Mouse (Mus musculus) brain, adult 2 months (tissue): Measurements from ENCODE around the gene Zfp273.
"Not testable (repeated sequence)": the region's sequence is repeated elsewhere in the genome, so short reads cannot be mapped to it uniquely, and the experiment has no call there.

Source experiments
- DNase-seq: peaks from one replicate; pipeline ENCODE4 v3.0.0; 2011; ENCODE audit warnings: low read depth, low spot score

Gene Zfp273

DNA sequence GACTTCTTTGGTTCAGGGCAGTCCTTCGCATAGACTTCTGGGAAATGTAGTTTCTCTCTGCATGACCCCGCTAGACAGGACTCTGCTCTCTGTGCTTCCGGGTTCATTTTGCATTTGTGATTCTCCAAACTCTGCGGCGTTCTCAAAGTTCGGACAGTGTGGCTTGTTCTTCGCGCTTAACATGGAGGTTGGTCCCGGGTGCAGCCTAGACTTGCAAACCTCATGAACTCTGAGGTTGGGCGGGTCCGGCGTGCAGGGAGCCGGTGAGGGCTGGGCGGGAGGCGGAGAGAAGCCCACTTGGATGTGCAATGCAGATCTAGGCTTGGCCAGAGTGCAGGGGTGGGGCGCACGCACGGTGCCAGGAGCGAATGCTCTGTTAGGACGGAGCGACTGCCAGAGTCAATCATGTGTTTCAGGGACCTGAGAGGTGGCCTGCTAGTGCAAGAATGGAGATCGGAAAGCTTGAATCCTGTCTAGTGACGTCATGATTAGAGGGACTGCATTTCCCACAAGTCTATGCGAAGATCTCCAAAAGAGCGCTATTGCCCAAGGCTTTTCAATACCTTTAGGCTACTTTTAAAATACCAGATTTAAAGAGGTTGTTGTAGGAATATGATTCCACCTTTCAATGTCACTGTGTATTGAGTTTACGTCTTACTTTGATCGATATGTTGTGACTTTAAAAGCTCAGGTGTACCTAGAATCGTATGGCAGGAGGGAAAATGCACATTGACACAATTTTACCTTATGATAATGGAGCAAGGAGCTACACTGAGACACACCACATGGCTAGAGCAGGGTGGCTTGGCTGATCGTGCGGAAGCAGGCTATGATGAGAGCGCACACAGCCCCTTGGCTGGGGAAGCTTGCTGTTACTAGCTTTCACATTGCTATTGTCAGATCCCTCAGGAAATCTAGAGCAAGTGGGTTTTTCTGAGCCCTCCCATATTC, at the start of gene Zfp273:
Gene Zfp273, plus strand, starts transcription at position 31 of the 951 bp plus-strand sequence.
- peak; percentile 96 for DNase-seq

DNA sequence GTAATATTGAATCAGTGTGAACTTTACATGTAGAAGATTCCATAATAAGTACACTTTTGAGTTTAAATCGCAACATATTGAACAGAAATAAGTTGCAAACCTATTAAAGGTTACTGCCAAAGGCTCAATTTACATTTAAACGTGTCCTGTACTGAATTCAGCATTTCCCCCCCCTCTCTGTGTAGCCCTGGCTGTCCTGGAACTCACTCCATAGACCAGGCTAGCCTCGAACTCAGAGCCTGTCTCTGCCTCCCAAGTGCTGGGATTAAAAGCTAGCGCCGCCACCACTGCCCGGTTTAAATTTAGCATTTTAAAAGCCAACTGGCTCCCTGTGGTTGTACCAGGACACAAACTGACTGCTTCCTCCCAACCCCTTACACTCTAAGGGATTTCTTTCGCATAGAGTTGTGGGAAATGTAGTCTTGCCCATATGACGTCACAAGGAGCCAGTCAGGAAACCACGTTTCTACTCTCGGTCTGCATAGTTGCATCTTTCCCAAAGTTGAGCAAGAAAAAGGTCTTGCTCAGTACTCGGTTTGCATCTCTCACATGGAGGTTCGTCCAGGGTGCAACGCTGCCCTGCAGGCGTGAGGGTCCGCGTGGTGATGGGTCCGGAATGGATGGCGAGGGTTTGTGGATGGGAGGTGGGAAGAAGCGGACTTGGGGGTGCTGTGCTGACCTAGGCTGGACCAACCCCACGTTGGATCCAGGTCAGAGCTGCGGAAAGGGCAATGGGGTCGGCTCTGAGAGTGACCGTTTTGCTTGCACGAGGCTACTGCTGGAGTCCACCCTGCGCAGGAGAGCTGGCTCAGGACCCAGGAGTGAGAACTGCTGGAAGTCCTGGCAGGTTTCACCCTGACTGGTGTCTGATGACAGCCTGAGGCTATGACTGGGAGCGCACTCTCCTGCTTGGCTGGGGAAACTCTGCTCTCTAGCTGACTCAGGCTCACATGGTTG, 34.0 kb upstream of the Zfp273 start, which contains the start of gene Zfp493:
Gene Zfp493, plus strand, starts transcription at position 429 of the 957 bp plus-strand sequence.
- DNase-seq: peak; percentile 94

DNA sequence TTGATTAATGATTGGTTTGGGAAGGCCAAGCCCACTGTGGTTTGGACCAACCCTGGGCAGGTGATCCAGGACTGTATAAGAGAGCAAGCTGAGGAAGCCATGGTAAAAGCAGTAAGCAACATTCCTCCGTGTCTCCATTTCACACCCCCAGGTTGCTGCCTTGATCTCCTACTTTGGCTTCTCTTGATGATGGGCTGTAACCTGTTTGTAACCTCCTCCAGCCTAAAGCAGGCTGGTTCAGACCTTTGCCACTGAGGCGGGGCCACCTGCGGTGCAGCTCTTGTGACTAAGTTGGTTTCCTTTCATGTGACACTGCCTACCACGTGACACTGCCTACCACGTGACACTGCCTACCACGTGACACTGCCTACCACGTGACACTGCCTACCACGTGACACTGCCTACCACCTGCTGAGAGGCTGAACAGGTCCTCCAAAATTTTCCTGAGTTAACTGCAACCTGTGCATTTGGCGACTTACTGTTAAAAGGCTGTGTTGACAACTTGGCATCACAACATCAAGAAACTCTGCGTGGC, 21.6 kb upstream of the Zfp273 start:
- no peak for DNase-seq

DNA sequence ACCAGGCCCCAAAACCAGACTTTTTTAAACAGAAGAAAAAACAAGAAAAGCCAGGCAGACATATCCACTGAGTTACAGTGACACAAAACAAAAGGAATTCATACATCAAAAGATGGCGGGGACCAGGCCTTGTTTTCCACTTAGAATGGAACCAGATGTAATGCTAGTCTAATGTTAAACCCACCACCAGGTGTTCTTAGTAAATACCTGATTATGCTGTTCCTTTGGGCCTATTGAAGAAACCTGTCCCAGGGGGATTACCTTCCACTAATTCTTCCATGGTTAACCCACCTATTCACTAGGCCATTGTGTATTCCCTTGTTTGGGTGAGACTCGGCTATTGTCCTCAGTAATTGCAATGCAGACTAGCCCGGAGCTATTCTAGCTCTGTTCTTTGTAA, 14.9 kb upstream of the Zfp273 start:
- no peak for DNase-seq

DNA sequence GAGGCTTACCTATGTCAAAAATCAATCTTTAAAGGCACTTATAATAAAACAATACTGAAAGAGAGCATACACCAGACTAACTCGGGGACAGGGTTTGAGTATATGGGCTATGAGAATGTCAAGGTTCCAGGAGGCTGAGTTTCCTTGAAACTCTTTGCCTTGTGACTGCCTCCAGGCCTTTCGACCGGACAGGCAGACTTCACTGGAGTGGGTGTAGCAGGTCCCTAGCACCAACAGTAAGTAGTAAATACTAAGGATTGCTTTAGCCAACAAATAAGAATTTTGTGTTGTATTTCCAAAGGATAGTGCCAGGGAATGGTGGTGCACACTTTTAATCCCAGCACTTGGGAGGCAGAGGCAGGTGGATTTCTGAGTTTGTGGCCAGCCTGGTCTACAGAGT, 14.4 kb upstream of the Zfp273 start:
- DNase-seq: not testable (repeated sequence)

DNA sequence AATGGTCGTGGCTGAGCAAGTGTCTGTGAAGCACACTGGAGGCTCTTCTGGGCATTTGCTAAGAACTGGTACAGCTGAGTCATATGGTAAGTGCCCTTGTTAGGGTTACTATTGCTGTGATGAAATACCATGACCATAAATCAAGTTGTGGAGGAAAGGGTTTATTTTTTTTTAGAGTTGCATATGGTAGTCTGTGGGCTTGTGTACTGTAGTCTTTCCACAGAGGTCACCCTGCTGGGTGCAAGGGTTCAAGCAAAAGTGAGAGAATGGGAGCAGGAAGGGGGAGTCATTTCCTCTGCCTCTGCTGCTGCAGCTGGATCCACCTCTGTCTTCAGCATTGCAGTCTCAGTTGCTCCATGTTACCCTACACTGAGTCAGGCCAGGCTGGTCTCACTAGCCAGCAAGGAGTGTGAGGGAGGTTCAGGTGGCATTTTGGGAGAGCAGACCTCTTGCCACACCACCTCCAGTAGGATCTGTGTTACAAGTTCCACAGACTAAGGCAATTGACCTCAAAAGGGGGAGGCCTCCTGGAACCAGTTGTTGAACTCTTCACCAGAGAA, 1.8 kb upstream of the Zfp273 start:
- no peak for DNase-seq

DNA sequence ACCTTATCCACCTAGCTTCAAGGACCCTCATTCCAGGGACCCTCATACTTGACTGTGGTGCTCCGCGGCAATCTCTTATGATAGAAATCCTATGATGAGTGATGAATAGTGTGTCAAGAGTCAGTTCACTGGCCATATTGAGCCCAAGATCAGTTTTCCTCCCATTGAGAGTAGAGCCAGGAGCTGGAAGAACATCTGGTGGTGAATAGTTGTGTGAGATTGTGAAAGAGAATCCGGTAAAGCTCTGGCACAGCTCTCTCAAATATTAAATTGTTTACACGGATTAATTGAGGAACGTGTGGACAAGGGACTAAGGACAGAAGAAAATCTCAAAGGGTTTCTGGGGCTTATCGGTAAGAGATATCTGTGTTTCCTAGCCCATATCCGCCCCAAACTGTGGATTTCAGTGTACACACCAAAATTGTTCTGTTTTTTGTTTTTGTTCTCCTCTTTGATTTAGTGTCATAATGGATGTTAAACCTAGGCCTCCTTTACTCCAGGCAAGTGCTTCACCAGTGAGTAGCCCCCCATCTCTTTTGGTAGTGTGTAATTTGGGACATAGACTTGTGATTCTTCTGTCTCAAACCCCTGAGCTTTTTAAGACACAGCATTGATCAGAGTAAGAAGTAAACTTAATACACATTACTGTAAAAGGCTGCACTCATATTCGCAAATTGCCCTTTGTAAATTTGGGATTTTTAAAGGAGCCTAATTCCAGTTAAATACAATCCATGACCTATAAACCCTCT, 405 bp upstream of the Zfp273 start:
- DNase-seq: no peak

DNA sequence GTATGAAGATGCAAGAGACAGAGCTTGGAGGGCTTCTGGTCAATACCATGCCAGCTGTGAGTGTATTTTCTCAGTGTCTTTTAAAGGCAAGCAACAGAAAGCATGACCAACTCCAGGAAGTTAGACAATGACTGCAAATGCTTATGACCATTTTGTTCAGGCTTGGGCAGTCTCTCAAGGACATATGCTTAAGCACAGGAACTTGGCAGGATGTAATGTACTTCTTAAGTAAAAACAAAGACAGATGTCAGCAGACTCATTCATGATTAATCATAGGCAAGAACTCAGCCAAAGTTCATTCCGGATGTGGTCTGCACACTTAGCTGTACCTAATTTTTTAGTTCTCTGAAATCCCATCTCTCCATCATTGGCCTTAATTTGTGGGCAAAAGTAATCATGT, 5.1 kb downstream of the Zfp273 start:
- DNase-seq: peak; percentile 25

DNA sequence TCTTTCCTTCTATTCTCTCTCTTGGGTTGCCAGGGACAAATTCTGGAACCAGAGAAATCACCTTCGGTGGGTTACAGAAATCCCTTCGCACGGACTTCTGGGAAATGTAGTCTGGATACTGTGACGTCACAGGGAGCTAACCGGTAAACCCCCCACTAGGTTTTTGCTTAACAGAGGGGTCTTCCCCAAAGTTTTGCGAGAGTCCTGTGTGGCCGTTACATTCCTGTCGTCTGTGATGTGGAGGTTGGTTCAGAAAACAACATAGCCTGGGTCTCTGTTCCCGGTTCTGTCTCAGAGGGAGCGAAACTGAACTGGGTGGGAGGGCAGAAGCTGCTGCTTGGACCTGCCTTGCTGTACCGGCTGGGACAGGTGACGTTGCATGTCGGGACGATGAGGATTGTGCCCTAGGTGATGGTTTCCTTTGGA, 17.4 kb downstream of the Zfp273 start, which contains the start of gene Gm10037:
Gene Gm10037, plus strand, starts transcription at position 196 of the 426 bp plus-strand sequence.
- peak; percentile 93 for DNase-seq

DNA sequence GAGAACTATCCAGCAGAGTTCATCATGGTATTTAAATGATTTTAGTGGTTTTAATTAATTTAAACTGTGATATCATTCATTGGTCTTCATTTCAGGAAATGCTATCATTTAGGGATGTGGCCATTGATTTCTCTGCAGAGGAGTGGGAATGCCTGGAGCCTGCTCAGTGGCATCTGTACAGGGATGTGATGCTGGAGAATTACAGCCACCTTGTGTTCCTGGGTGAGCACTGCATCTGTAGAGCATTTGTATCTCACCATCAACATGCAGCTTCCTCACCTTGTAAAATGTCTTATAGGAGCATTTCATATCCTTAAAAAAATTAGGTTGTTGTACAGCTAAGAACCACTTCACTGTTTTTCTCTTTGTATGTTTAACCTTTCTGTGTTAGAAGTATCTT, 19.6 kb downstream of the Zfp273 start:
- DNase-seq: not testable (repeated sequence)

DNA sequence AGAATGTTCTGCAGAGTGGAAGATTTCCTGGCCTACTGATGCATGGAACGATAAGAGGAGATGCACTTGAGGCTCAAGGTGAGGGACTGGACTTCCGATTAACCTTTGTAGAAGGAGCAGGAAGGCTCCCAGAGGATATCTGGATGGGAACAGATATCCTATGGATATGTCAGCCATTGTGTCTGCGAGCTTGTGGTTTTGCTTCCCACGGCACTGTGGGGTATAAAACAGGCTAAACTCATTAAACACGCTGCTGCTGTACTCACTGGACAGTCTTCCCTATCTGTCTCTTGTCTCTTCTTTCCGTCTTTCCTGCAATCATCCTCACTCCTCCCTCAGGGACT, 30.2 kb downstream of the Zfp273 start:
- DNase-seq: no peak

DNA sequence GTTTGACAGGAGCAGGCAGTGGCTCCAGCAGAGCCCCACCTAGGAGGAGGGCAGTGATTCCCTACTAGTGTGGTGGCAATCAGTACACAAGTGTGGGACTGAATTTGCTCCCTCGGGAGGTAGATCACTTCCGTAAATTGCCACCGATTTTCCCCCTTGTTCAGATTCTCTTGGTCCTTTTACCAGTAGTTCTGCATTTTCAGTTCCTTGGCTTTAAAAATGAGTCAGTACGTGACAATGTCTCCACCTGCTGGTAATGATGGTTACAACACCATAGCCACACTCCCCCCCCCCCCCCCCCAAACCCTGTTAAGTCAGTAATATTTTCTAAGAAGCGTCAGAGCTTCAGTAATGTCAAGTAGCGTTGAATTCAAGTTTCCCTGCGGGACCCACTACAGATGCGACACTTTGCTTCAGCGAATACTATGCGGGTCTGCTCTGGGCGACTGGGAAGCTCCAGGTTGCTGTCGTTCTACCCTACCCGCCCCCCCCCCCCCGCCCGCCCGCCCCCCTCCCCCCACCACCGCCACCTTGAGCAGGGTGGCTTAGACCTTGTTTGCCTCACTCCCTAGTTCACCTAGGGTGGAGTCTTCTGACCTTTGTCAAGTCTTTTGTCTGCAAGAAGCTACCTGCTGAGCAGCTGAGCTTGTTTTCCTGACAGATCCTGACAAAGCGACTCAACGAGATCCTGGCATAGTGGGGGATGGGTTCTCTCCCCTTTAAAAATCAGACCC, 30.7 kb downstream of the Zfp273 start:
- peak; percentile 83 for DNase-seq

DNA sequence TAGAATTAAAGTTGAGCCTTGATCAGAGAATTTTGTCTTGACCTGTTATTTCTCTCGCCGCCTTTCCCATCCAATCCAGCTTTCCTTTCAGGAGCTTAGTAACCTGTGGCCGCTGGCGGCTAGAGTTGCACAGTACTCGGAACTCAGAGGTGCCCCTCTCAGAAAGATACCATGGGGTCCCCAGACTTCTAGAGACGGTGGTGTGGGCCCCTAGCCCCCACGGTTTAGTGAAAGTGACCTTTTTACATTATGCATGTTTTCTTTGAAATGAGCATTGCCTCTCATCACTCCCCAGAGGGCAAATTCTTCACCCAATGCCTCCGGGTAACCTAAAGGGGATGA, 31.3 kb downstream of the Zfp273 start:
- no peak for DNase-seq

DNA sequence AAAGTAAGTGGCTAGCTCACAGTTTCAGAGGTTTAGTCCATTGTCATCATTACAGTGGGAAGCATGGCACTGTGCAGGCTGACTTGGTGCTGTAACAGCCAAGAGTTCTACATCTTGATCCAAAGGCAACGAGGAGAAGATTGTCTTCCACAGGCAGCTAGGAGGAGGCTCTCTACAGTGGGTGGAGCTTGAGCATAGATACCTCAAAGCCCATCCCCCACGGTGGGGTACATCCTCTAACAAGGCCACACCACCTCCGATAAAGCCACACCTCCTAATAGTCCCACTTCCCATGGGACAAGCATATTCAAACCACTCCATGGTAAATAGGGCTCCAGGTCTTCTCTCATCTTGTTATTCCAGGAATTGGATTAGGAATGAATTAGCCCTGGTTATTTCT, 36.8 kb downstream of the Zfp273 start:
- no peak for DNase-seq

DNA sequence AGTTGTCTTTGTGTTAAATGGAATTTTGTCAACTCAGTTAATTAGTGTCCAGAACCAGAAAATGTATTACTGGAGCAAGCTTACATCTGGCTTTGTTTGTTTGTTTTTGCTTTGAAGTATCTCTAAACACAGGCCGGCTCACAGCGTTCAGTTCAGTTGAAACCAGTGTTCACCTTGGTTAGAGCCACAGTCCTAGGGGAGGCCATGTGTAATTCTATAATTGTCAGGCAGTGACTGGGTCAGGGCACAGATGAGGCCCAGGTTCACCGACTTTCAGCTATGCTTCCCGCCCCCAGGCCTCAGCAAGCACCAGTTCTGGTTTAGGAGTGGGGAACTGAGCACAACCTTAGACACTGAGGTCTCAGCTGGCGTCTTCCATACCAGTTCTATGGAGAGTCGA, 39.6 kb downstream of the Zfp273 start:
- no peak for DNase-seq

DNA sequence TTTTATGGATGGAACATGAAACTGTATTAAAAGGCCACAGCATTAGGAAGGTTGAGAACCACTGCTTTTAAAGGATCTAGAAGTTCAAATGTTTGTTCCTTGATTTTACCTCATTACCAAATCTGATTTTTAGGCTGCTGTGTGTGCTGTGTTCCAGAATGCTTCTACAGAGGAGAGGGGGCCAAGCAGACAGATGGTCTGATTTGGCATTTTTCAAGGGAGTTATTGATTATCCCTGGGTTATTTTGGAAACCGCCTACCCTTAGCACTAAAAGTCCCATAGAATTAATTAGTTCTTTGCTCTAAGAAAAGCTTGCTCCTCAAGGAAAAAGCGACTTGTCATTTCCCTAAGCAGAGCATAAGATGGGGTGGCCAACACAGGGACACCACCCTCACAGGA, 40.4 kb downstream of the Zfp273 start:
- DNase-seq: peak; percentile 52

DNA sequence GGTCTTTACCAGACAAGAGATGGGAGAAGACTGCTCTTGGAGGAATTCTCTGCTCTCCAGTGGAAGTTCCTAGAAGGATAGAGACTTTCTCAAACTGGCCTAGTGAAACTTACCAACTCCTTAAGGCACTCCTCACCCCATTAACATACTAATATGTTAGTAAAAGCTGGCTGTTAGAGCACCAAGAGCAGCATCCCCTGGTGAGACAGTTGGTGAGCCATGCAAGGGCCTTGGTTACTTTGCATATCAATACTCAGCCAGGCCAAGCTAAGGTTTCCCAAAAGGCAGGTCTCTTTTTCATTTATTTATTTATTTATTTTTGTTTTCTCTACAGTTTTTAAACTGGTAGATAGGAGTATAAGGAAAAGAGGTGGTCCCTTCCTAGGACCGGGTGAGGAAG, 43.8 kb downstream of the Zfp273 start:
- no peak for DNase-seq

DNA sequence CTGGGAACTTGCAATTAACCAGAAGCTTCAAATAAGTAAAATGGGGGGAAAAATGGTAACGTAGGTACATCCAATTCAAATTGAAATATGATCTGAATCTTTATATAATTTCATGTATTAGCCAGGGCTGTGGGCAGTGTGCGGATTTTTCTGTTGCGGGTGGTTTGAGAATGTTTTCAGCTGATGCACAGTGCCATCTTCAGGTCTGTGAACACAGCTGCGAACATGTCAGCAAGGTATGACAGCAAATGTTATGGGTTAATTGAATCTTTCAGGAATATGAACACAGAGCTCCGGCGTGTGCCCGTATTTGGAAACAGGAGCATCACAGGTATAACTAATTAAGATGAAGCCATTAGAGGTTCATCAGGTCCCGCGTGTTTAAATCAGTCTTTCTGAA, 49.0 kb downstream of the Zfp273 start:
- DNase-seq: peak; percentile 44

DNA sequence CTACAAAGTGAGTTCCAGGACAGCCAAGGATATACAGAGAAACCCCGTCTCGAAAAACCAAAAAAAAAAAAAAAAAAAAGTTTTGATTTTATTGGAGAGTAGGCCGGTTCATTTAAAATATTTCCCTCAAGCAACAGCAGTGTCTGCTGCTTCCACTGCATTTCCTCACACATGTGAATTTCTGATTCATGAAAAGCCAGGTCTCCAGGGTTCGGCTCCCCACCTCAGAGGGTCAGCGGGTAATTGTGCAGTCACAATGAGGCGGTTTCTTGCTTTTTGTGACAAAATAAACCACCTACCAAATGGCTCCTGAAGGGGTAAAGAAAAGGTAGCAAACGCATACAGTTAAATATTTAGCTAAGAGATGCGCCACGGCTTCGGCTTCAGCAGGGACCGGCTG, 49.5 kb downstream of the Zfp273 start, which contains the start of gene BC048507:
Gene BC048507, plus strand, starts transcription at position 301 of the 400 bp plus-strand sequence.
- DNase-seq: no peak

DNA sequence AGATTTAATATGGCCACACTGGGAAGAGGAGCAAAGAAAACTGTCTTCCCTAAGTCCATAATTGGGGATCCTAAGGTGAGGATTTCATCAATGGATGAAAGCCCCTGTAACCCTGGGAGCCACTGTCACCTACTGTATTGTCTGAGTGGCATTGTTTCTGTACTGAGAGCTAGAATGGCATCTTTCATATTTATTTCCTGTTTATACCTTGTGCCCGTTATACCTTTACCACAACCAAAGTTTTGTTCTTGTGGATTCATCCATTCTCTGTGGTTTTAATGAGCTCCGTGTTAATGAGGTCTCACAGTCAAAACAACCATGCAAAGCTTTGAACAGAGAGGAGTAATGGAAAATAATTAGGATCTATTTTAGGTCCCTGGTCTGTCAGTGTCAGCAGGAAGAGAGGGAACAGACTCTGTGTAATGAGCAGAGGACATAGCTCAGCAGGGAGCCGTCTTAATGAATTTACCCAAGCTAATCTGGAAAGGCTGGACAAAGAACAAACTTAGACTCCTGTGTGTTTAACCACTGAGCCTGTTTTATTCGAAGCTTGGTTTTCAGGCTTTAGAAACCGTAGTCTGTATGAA, 51.3 kb downstream of the Zfp273 start:
- peak; percentile 27 for DNase-seq
